Mouse (Mus musculus): ENCODE results near the gene Prss29.
A peak's percentile ranks its signal among the peaks of the same experiment; 100 is the strongest.

GRCm38 (mm10) chr17:25272951-25273705 lies 45.3 kb upstream of the Prss29 start:
- TF ChIP-seq POLR2A (IDR thresholded peaks at IDR 0.05; ENCODE audit: extremely low read depth, insufficient read depth, low read length) (peak; percentile 45), CTCF (IDR thresholded peaks at IDR 0.05; ENCODE audit: low read depth, low read length) (no peak)

Data from liver, adult 2 months (tissue).